Mouse (Mus musculus) embryonic fibroblast, embryonic 13.5 days (primary cell): ENCODE results near the gene Urb1.

Experiments used
- CTCF ChIP-seq: IDR thresholded peaks from 2 replicates; pipeline ENCODE4 v1.5.1; 2011; ENCODE audit warnings: mild to moderate bottlenecking, control low read depth, low read length, moderate library complexity, borderline replicate concordance; ENCODE audit not compliant: insufficient read depth
- POLR2A ChIP-seq: IDR thresholded peaks from 2 replicates; pipeline ENCODE4 v1.6.1; 2011; ENCODE audit warnings: low read depth, mild to moderate bottlenecking, control low read depth, low read length, moderate library complexity

GRCm38 (mm10) chr16:90845591-90845990 is 35.4 kb upstream of the Urb1 start:
- TF ChIP-seq POLR2A = no peak
- TF ChIP-seq CTCF = no peak
